Mouse (Mus musculus) spleen, embryonic (tissue): Measurements from ENCODE around the gene Klc2.
"Not testable (repeated sequence)": the region's sequence is repeated elsewhere in the genome, so short reads cannot be mapped to it uniquely, and the experiment has no call there.

ENCODE experiments used
- CTCF ChIA-PET: fragments of 350-600 bp; sonication (Branson Sonifier 250); formaldehyde crosslinking; loops from one replicate; lab custom pipeline; 2022; lab: Charles Lee

The Klc2 gene

DNA sequence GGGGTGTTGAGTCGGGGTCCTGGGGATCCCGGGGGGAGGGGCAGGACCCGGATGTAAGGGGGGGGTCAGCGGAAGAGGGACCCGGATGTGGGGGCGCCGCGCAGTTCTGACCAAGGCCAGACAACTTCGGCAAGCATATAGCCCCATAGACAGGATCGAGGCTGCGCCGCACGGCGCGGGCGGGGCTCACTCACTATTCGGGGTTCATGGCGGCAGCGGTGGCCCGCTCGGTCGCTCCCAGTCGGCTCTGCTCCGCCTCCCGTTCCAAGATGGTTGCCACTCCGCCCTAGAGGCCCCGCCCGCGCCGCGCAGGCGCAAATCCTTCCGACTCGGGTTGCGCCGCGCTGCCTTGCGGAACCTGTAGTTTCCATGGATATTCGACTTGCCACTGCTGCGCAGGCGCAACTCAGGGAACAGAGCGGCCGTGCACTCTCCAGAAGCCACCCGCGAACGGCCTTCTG is 11.6 kb downstream of the Klc2 start, which contains the start of gene Rab1b:
Gene Rab1b, minus strand, starts transcription at position 342 of the 461 bp plus-strand sequence.
- CTCF ChIA-PET = no interaction called here

GRCm38 (mm10) chr19:5106074-5106473 is 12.3 kb downstream of the Klc2 start:
- CTCF ChIA-PET = no interaction called here

- CTCF ChIA-PET = interaction anchor here (1.3 kb wide), 1 partner anchor 44 kb away, joined by 3 read pairs; no protein-coding TSS in a partner anchor
Observed at GRCm38 (mm10) chr19:5098363-5099143, 19.8 kb downstream of the Klc2 start, which contains the start of gene Cnih2. TSS of gene Cnih2 (minus strand) at chr19:5098521.

GRCm38 (mm10) chr19:5097521-5098362 is 20.6 kb downstream of the Klc2 start:
- CTCF ChIA-PET = interaction anchor here (0.5 to 0.6 kb wide), 4 partner anchors 66 to 1215 kb away, joined by 3 to 9 read pairs (median 4); no protein-coding TSS in a partner anchor

GRCm38 (mm10) chr19:5095887-5096474 is 22.4 kb downstream of the Klc2 start:
- CTCF ChIA-PET = no interaction called here

DNA sequence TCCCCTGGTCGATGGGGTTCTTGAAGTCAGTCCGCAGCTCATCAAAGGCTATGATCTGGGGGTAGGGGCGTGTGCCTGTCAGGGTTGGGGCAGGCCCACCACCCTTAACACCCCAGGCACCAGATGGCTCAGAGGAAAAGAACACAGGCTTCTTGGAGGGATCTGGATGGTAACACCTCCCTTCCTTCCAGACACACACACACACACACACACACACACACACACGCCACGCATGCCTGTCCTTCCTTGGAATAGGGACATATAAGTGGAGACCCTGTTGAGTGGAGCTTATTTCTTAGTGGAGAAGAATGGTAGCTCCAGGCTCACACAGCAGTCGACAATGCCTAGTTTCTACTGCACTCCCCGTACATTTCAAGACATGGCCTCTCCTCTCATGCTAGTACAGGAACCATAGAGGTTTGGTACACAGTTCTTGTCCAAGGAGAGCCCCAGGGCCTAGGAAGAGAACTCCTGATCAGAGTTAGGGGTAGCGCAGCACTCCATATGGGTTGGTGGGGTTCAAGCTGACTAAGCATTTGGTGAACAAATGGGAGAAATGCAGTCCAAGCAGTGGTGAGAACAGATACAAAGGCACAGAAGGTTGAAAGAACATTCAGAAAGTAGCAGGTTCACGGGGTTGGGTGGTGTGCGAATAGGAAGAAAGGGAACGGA is 23.5 kb downstream of the Klc2 start:
- CTCF ChIA-PET = no interaction called here

DNA sequence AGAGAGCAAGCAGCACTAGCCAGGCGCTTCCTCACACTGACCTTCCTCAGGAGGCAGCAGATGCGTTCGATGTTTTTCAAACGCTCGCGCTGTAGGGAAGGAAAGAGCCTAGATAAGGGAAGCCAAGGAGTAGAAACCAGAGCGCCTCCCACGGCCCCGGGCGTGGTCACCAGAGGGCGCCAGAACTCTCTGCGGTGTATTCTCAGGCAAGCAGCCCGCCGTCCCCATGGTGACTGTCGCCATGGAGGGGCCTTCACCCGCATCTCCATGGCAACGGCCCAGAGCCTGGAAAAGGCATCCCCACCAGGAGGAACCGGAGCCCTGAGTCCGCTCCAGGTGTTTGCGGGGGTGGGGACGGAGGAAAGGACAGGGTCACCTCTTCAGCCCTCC is 24.1 kb downstream of the Klc2 start:
- CTCF ChIA-PET = no interaction called here

- CTCF ChIA-PET = no interaction called here
Observed at GRCm38 (mm10) chr19:5093481-5094242, 24.7 kb downstream of the Klc2 start.

- CTCF ChIA-PET = no interaction called here
Observed at GRCm38 (mm10) chr19:5092083-5092482, 26.3 kb downstream of the Klc2 start.

GRCm38 (mm10) chr19:5089324-5089723 is 29.0 kb downstream of the Klc2 start:
- CTCF ChIA-PET = interaction anchor here (0.5 to 0.9 kb wide), 3 partner anchors 13 to 1751 kb away, joined by 3 to 7 read pairs (median 4); no protein-coding TSS in a partner anchor

DNA sequence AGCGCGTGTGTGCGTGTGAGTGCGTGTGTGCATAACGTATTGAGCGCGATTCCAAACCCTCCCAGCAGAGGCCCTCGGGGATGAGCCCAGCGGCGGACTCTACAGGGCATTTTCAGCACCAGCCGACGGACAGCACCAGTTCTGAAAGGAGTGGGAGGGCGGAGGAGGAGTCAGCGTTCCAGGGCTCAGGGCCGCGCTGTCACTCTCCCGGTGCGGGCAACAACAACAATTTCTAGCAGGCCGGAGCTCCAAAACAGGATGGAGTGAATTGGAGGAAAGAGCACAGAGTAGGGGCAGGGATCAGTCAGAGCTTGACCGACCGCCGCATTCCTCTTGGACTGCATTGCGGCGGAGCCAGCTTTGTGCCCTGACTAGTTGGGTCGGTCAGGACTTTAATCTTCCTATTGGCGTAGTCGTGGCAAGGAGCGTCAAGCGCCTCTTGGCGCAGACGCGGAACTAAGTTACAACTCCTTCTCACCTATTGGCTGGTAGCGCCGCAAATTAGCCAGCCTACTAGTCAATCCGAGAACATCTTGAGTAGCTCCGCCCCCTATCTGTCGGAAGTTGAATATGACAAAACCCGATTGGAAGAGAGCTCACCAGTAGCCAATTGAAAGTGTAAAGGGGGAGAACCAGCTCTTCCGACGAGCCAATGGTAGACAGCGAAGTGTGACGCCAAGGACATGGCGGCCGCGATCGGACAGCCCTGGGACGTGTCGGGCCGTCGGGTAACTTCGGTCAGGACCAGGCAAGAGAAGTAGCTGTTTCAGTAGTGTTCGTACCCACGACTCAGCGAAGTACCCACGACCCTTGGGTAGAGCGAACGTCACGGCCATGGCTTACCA is 30.3 kb downstream of the Klc2 start, which contains the start of gene Yif1a:
Gene Yif1a, plus strand, starts transcription at position 655 of the 845 bp plus-strand sequence.
- CTCF ChIA-PET = no interaction called here

DNA sequence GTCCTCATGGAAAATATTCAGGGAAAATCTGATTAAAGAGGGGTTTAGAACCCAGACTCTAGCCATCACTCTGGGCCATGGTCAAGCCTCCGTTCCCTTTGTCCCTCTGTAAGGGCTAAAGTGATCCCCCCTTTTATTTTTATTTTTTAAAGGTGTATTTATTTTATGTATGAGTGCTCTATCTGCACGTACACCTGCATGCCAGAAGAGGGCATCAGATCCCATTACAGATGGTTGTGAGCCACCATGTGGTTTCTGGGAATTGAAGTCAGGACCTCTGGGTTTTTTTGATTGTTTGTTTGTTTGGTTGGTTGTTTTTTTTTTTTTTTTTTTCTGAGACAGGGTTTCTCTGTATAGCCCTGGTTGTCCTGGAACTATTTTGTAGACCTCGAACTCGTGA is 31.8 kb downstream of the Klc2 start:
- CTCF ChIA-PET = not testable (repeated sequence)

DNA sequence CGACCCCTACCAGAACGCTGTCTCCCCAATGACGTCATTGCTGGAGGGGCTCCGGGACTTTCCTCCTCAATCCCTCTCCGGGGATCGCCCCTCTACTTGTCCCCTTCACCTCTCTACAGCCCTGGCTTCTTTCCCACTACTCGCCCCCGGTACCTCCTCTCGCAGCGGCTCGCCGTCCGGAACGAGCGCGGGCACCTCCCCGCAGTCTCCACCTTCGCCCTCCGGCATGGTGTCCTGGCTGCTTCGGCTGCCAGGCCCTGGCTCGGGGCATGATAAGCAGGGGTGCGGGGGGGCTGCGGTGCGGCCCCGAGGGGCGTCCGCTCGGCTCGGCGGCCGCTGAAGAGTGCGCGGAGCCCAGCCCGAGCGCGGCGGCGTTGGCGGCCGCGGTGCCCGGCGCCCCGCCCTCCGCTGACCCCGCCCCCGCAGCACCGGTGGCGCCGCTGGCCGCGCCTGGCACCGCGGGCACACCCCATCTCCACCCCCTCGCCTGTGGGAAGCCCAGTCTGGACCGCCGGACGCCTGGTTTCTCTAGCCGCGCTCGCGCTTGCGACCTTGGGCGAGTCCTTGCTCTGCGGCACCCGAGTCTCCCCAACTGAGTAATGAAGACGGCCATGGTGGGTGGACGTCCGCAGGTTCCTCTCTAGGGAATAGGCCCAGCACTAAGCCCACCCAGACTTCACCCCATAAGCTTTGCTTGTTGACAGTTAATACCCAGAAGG is 33.1 kb downstream of the Klc2 start, which contains the start of gene Tmem151a:
Gene Tmem151a, minus strand, starts transcription at position 387 of the 719 bp plus-strand sequence.
- CTCF ChIA-PET = no interaction called here

DNA sequence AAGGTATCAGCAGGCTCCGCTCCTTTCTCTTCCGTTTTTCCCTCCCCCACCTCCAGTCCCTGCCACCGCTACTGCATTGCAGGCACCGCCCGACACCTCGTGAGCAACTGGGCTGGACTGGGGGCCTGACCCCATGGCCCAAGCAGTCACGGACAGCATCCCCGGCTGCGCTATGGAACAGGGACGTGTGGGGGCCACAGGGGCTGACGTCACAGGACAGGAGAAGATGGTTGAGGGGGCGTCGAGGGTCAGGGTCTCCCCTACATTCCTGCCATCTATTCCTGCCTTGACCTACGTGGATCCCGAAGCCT is 33.6 kb downstream of the Klc2 start:
- CTCF ChIA-PET = no interaction called here

- CTCF ChIA-PET = interaction anchor here (0.5 kb wide), 1 partner anchor 106 kb away, joined by 16 read pairs; no protein-coding TSS in a partner anchor
Observed at GRCm38 (mm10) chr19:5083961-5084833, 34.2 kb downstream of the Klc2 start.

- CTCF ChIA-PET = interaction anchor here (0.5 kb wide), 1 partner anchor 602 kb away, joined by 4 read pairs; no protein-coding TSS in a partner anchor
Observed at GRCm38 (mm10) chr19:5082596-5082995, 35.8 kb downstream of the Klc2 start.

- CTCF ChIA-PET = interaction anchor here (0.5 kb wide), 2 partner anchors 487 to 602 kb away, joined by 3 to 4 read pairs; no protein-coding TSS in a partner anchor
Observed at GRCm38 (mm10) chr19:5082005-5082404, 36.4 kb downstream of the Klc2 start.
